Mouse (Mus musculus) liver, embryonic 16.5 days (tissue): Measurements from ENCODE around the gene Cnksr3. TPM values are rescaled to one million over a fixed set of nuclear protein-coding genes. Genes with fewer than 3 reads are reported as not detected.

Experiments
- ATAC-seq: fragments of 200-750 bp; cut with Nextera tagmentation; 2 replicates; pipeline ENCODE4 v1.8.0; 2017; ENCODE audit warnings: low read depth, mild to moderate bottlenecking, moderate number of reproducible peaks, moderate library complexity
- H3K27ac ChIP-seq: fragments of 300-500 bp; sonication (generic); 2 replicates; pipeline ENCODE4 v1.5.1; 2014; ENCODE audit warnings: mild to moderate bottlenecking, low read length
- H3K27me3 ChIP-seq: fragments of 300-500 bp; sonication (generic); 2 replicates; pipeline ENCODE4 v1.6.1; 2014; ENCODE audit warnings: low read depth, low read length, mixed read lengths; ENCODE audit not compliant: control insufficient read depth, insufficient read depth
- H3K36me3 ChIP-seq: fragments of 300-500 bp; sonication (generic); 2 replicates; pipeline ENCODE4 v1.6.1; 2014; ENCODE audit warnings: mild to moderate bottlenecking; ENCODE audit not compliant: control insufficient read depth, insufficient read depth
- H3K4me1 ChIP-seq: fragments of 300-500 bp; sonication (generic); 2 replicates; pipeline ENCODE4 v1.6.1; 2014; ENCODE audit warnings: low read depth, low read length, mixed read lengths; ENCODE audit not compliant: control insufficient read depth
- H3K4me2 ChIP-seq: fragments of 300-500 bp; sonication (generic); 2 replicates; pipeline ENCODE4 v1.6.1; 2014; ENCODE audit warnings: low read depth, low read length, mixed read lengths
- H3K4me3 ChIP-seq: fragments of 300-500 bp; sonication (generic); 2 replicates; pipeline ENCODE4 v1.5.1; 2014; ENCODE audit warnings: low read depth, mild to moderate bottlenecking, low read length
- H3K9ac ChIP-seq: fragments of 300-500 bp; sonication (generic); 2 replicates; pipeline ENCODE4 v1.6.1; 2014; ENCODE audit warnings: low read depth, low read length
- H3K9me3 ChIP-seq: fragments of 300-500 bp; sonication (generic); replicated peaks from 2 replicates; pipeline ENCODE4 v1.6.1; 2016; ENCODE audit warnings: low read length; ENCODE audit not compliant: control insufficient read depth
- WGBS: fragments of 180-500 bp; shearing (Covaris S2); extraction: QIAGEN DNeasy Blood & Tissue Kit; methylation state at CpG from one replicate; pipeline ENCODE4 v1.1.7; 2014; ENCODE audit not compliant: insufficient replicate concordance; 5-methylcytosine and 5-hydroxymethylcytosine counted together
- polyA plus RNA-seq: library from polyadenylated mRNA; unstranded; fragments of >200 nt; fragmentation: Nextera tagmentation; extraction: Ambion mirVana; gene quantifications from 2 replicates; pipeline ENCODE4 v1.2.1, GENCODE M21; 2015

Cnksr3 gene
- polyA plus RNA-seq, 1 experiment from 2014 or later, result 5.2 TPM

GRCm38 (mm10) chr10:7103872-7104271 is 108.2 kb downstream of the Cnksr3 start:
- no peak for ATAC-seq
- H3K36me3 ChIP-seq, result no peaks in the 10 kb centered on the region
- no peaks in the 10 kb centered on the region for H3K4me1 ChIP-seq
- no peak overlapping the region for H3K9ac ChIP-seq
- no peak overlapping the region for H3K27ac ChIP-seq
- no peak overlapping the region for H3K4me2 ChIP-seq
- no peaks in the 10 kb centered on the region for H3K9me3 ChIP-seq
- H3K4me3 ChIP-seq, result no peak overlapping the region
- WGBS, result 60% methylated on average over 1 of the region's 1 CpGs
- no peaks in the 10 kb centered on the region for H3K27me3 ChIP-seq

- no peaks in the 10 kb centered on the region for H3K4me1 ChIP-seq
- H3K4me2 ChIP-seq, result no peak overlapping the region
- no peak overlapping the region for H3K4me3 ChIP-seq
- H3K9me3 ChIP-seq, result no peaks in the 10 kb centered on the region
- ATAC-seq, result no peak
- no peaks in the 10 kb centered on the region for H3K36me3 ChIP-seq
- 76% methylated on average over 1 of the region's 1 CpGs for WGBS
- no peaks in the 10 kb centered on the region for H3K27me3 ChIP-seq
- no peak overlapping the region for H3K27ac ChIP-seq
- no peak overlapping the region for H3K9ac ChIP-seq
Measured at GRCm38 (mm10) chr10:7077971-7078370, 134.1 kb downstream of the Cnksr3 start.

GRCm38 (mm10) chr10:7077389-7077808 is 134.6 kb downstream of the Cnksr3 start:
- no peak overlapping the region for H3K4me2 ChIP-seq
- no peaks in the 10 kb centered on the region for H3K9me3 ChIP-seq
- no peaks in the 10 kb centered on the region for H3K36me3 ChIP-seq
- no peaks in the 10 kb centered on the region for H3K27me3 ChIP-seq
- no peak overlapping the region for H3K4me3 ChIP-seq
- 68% methylated on average over 7 of the region's 7 CpGs for WGBS
- no peaks in the 10 kb centered on the region for H3K4me1 ChIP-seq
- H3K9ac ChIP-seq, result no peak overlapping the region
- no peak for ATAC-seq
- H3K27ac ChIP-seq, result no peak overlapping the region

GRCm38 (mm10) chr10:7076662-7077211 is 135.3 kb downstream of the Cnksr3 start:
- 47% methylated on average over 7 of the region's 8 CpGs for WGBS
- Histone ChIP-seq H3K4me3 (no peak overlapping the region), H3K9ac (no peak overlapping the region), H3K36me3 (no peaks in the 10 kb centered on the region), H3K27ac (no peak overlapping the region), H3K4me2 (no peak overlapping the region), H3K4me1 (no peaks in the 10 kb centered on the region), H3K9me3 (no peaks in the 10 kb centered on the region), H3K27me3 (no peaks in the 10 kb centered on the region)
- ATAC-seq, result no peak

- Histone ChIP-seq H3K36me3 (no peaks in the 10 kb centered on the region), H3K9ac (no peak overlapping the region), H3K27me3 (no peaks in the 10 kb centered on the region), H3K9me3 (no peaks in the 10 kb centered on the region), H3K4me1 (no peaks in the 10 kb centered on the region), H3K4me2 (no peak overlapping the region), H3K27ac (no peak overlapping the region), H3K4me3 (no peak overlapping the region)
- no peak for ATAC-seq
- WGBS, result 11% methylated on average over 8 of the region's 8 CpGs
Measured at GRCm38 (mm10) chr10:7076201-7076600, 135.8 kb downstream of the Cnksr3 start.

GRCm38 (mm10) chr10:7075661-7076060 is 136.4 kb downstream of the Cnksr3 start:
- H3K36me3 ChIP-seq, result no peaks in the 10 kb centered on the region
- no peak for ATAC-seq
- no peak overlapping the region for H3K9ac ChIP-seq
- H3K27ac ChIP-seq, result no peak overlapping the region
- WGBS, result 68% methylated on average over 2 of the region's 2 CpGs
- H3K4me3 ChIP-seq, result no peak overlapping the region
- H3K9me3 ChIP-seq, result no peaks in the 10 kb centered on the region
- no peak overlapping the region for H3K4me2 ChIP-seq
- H3K4me1 ChIP-seq, result no peaks in the 10 kb centered on the region
- no peaks in the 10 kb centered on the region for H3K27me3 ChIP-seq

- no peak overlapping the region for H3K9ac ChIP-seq
- no peak overlapping the region for H3K4me2 ChIP-seq
- no peak overlapping the region for H3K27ac ChIP-seq
- H3K9me3 ChIP-seq, result no peaks in the 10 kb centered on the region
- no peaks in the 10 kb centered on the region for H3K27me3 ChIP-seq
- 48% methylated on average over 2 of the region's 2 CpGs for WGBS
- no peaks in the 10 kb centered on the region for H3K4me1 ChIP-seq
- no peak overlapping the region for H3K4me3 ChIP-seq
- no peaks in the 10 kb centered on the region for H3K36me3 ChIP-seq
- no peak for ATAC-seq
Measured at GRCm38 (mm10) chr10:7074231-7074630, 137.8 kb downstream of the Cnksr3 start.

GRCm38 (mm10) chr10:7070924-7071323 is 141.1 kb downstream of the Cnksr3 start:
- Histone ChIP-seq H3K27ac (no peak overlapping the region), H3K4me3 (no peak overlapping the region), H3K4me2 (no peak overlapping the region), H3K4me1 (no peaks in the 10 kb centered on the region), H3K9ac (no peak overlapping the region), H3K36me3 (no peaks in the 10 kb centered on the region), H3K27me3 (no peaks in the 10 kb centered on the region), H3K9me3 (no peaks in the 10 kb centered on the region)
- no peak for ATAC-seq
- 71% methylated on average over 5 of the region's 5 CpGs for WGBS

- H3K27ac ChIP-seq, result no peak overlapping the region
- no peaks in the 10 kb centered on the region for H3K27me3 ChIP-seq
- H3K4me1 ChIP-seq, result no peaks in the 10 kb centered on the region
- WGBS, result 54% methylated on average over 8 of the region's 8 CpGs
- H3K4me2 ChIP-seq, result no peak overlapping the region
- H3K9me3 ChIP-seq, result no peaks in the 10 kb centered on the region
- ATAC-seq, result no peak
- H3K4me3 ChIP-seq, result no peak overlapping the region
- no peaks in the 10 kb centered on the region for H3K36me3 ChIP-seq
- no peak overlapping the region for H3K9ac ChIP-seq
Measured at GRCm38 (mm10) chr10:7070100-7070835, 141.8 kb downstream of the Cnksr3 start.
